ENCODE assay signal across 8 mouse cellular contexts in genomic region chr7:63939397-63939951, GRCm38 (mm10). TPM values are rescaled to one million over a fixed set of nuclear protein-coding genes. Genes with fewer than 3 reads are reported as not detected.
A peak's percentile ranks its signal among the peaks of the same experiment; 100 is the strongest.
DNase-seq lines count a peak whose midpoint lies in the region; ATAC-seq and TF ChIP-seq lines count a peak whose summit lies in the region.

No protein-coding gene starts in this region.

- peaks cover 5% of the 10 kb centered on the region; the same call in 1 of the 2 replicates for H3K36me3 ChIP-seq in E14TG2a.4 (ENCODE audit: insufficient read depth, low read length)
- H3K36me3 ChIP-seq in embryonic facial prominence, embryonic 12.5 days: no peaks in the 10 kb centered on the region
- H3K36me3 ChIP-seq in heart, embryonic 11.5 days (ENCODE audit: control insufficient read depth, insufficient read depth, low read length): no peaks in the 10 kb centered on the region
- H3K36me3 ChIP-seq in kidney, embryonic 14.5 days (ENCODE audit: control insufficient read depth, insufficient read depth, low read length): no peaks in the 10 kb centered on the region

- H3K27ac ChIP-seq in embryonic facial prominence, embryonic 12.5 days: peak overlapping the region; percentile 91
- H3K27ac ChIP-seq in heart, embryonic 11.5 days (ENCODE audit: low read depth, low read length): peak overlapping the region; percentile 97
- peak overlapping the region; percentile 90 for H3K27ac ChIP-seq in kidney, embryonic 14.5 days (ENCODE audit: low read depth, low read length)

- H3K9me3 ChIP-seq in E14TG2a.4 (ENCODE audit: low read length): no peaks in the 10 kb centered on the region
- no peaks in the 10 kb centered on the region for H3K9me3 ChIP-seq in embryonic facial prominence, embryonic 12.5 days
- H3K9me3 ChIP-seq in heart, embryonic 11.5 days (replicated peaks; ENCODE audit: control insufficient read depth, low read length): no peaks in the 10 kb centered on the region
- no peaks in the 10 kb centered on the region for H3K9me3 ChIP-seq in kidney, embryonic 14.5 days (ENCODE audit: control insufficient read depth, low read length)

- WGBS in embryonic facial prominence, embryonic 12.5 days: under 1% methylated on average over 36 of the region's 39 CpGs
- 1% methylated on average over 38 of the region's 39 CpGs for WGBS in heart, embryonic 11.5 days (ENCODE audit: insufficient replicate concordance)
- under 1% methylated on average over 35 of the region's 39 CpGs for WGBS in kidney, embryonic 14.5 days

- peak overlapping the region; percentile 94 for H3K4me2 ChIP-seq in embryonic facial prominence, embryonic 12.5 days (replicated peaks)
- peak overlapping the region; percentile 87 for H3K4me2 ChIP-seq in heart, embryonic 11.5 days
- peak overlapping the region; percentile 93 for H3K4me2 ChIP-seq in kidney, embryonic 14.5 days (replicated peaks; ENCODE audit: low read depth, low read length)

- no peak for TF ChIP-seq CTCF in E14TG2a.4 (conservative IDR thresholded peaks at IDR 0.05; ENCODE audit: low read length)

- peaks cover 54% of the 10 kb centered on the region for H3K4me1 ChIP-seq in E14TG2a.4 (replicated peaks; ENCODE audit: low read depth, low read length)
- H3K4me1 ChIP-seq in embryonic facial prominence, embryonic 12.5 days: peaks cover 19% of the 10 kb centered on the region; the same call in 1 of the 2 replicates
- peaks cover 20% of the 10 kb centered on the region for H3K4me1 ChIP-seq in heart, embryonic 11.5 days (ENCODE audit: control insufficient read depth, insufficient read depth, low read length)
- H3K4me1 ChIP-seq in kidney, embryonic 14.5 days (ENCODE audit: control insufficient read depth, insufficient read depth, low read length): 0 out of 2 replicates have a peak, but pooled peaks cover 11% of the 10 kb centered on the region

- peak overlapping the region; percentile 93 for H3K4me3 ChIP-seq in E14TG2a.4 (replicated peaks; ENCODE audit: low read length)
- peak overlapping the region; percentile 78 for H3K4me3 ChIP-seq in embryonic facial prominence, embryonic 12.5 days
- H3K4me3 ChIP-seq in heart, embryonic 11.5 days (ENCODE audit: low read depth, low read length): peak overlapping the region; percentile 76
- H3K4me3 ChIP-seq in kidney, embryonic 14.5 days (ENCODE audit: low read length): peak overlapping the region; percentile 75

- ATAC-seq in embryonic facial prominence, embryonic 12.5 days (ENCODE audit: insufficient number of reproducible peaks, insufficient read depth, low FRiP score, low TSS enrichment): peak; percentile 48
- ATAC-seq in heart, embryonic 11.5 days (replicated peaks; ENCODE audit: insufficient number of reproducible peaks, low FRiP score, low TSS enrichment): peak; percentile 49
- peak; percentile 36 for ATAC-seq in kidney, embryonic 14.5 days (ENCODE audit: low FRiP score, low TSS enrichment)

- H3K27me3 ChIP-seq in E14TG2a.4 (ENCODE audit: insufficient read depth, low read length): no peaks in the 10 kb centered on the region
- no peaks in the 10 kb centered on the region for H3K27me3 ChIP-seq in embryonic facial prominence, embryonic 12.5 days
- no peaks in the 10 kb centered on the region for H3K27me3 ChIP-seq in heart, embryonic 11.5 days (ENCODE audit: control insufficient read depth, insufficient read depth, low read length)
- H3K27me3 ChIP-seq in kidney, embryonic 14.5 days (ENCODE audit: control insufficient read depth, insufficient read depth, low read length): no peaks in the 10 kb centered on the region

- DNase-seq in adrenal gland, adult 18-20 months (ENCODE audit: low spot score in 2 of 2): peak; percentile 81 to 85
- peak; percentile 82 for DNase-seq in lung, postnatal 14 days
- peak; percentile 81 for DNase-seq in skeletal muscle tissue, adult 2 months (ENCODE audit: low read depth, low spot score)
- no peak for DNase-seq in layer of hippocampus, postnatal 14 days (ENCODE audit: low spot score in 2 of 2)

- peak overlapping the region; percentile 72 for H3K9ac ChIP-seq in embryonic facial prominence, embryonic 12.5 days
- H3K9ac ChIP-seq in heart, embryonic 11.5 days (ENCODE audit: low read depth, low read length): peak overlapping the region; percentile 80
- peak overlapping the region; percentile 71 for H3K9ac ChIP-seq in kidney, embryonic 14.5 days (ENCODE audit: low read depth, low read length)

RNA-seq across cellular contexts. Expression of gene Klf13, which starts 0.8 kb away (rescaled TPM):
- total RNA-seq in adrenal gland, adult 18-20 months (2021): 10 to 100 TPM; 52.5 to 58.4 TPM
- polyA plus RNA-seq in embryonic facial prominence, embryonic 12.5 days (2016; fragmentation: Nextera tagmentation; extraction: Ambion mirVana): 21.3 and 21.4 TPM in 2 replicates
- 16.3 and 18.8 TPM in 2 replicates for polyA plus RNA-seq in heart, embryonic 11.5 days (2014; fragmentation: Nextera tagmentation; extraction: Ambion mirVana)
- polyA plus RNA-seq in kidney, embryonic 14.5 days (2014; fragmentation: Nextera tagmentation; extraction: Ambion mirVana): 23.0 and 23.2 TPM in 2 replicates
- 100 to 1,000 TPM; 170 to 173 TPM for total RNA-seq in layer of hippocampus, postnatal 14 days (2021)

RNA-seq across cellular contexts. Expression of gene E030018B13Rik, which starts 22.8 kb away (rescaled TPM):
- not detected for total RNA-seq in adrenal gland, adult 18-20 months (2021)
- polyA plus RNA-seq in embryonic facial prominence, embryonic 12.5 days (2016; fragmentation: Nextera tagmentation; extraction: Ambion mirVana): not detected in 2 replicates
- polyA plus RNA-seq in heart, embryonic 11.5 days (2014; fragmentation: Nextera tagmentation; extraction: Ambion mirVana): not detected in 2 replicates
- 0.35 TPM in 1 of 2 replicates, not detected in the other for polyA plus RNA-seq in kidney, embryonic 14.5 days (2014; fragmentation: Nextera tagmentation; extraction: Ambion mirVana)
- total RNA-seq in layer of hippocampus, postnatal 14 days (2021): not detected

Comparison
In these comparisons a context has a peak if more than half of its experiments do, and no peak if none do; other contexts are left out.
1. DNase-seq: peak in adrenal gland, adult 18-20 months (2 of 2), lung, postnatal 14 days (single experiment) and skeletal muscle tissue, adult 2 months (single experiment); none in layer of hippocampus, postnatal 14 days (0 of 2).
2. Peak in every context shown above with its lines, with median percentiles within 50 percentile points of each other: H3K4me3 ChIP-seq, ATAC-seq, H3K27ac ChIP-seq, H3K4me2 ChIP-seq and H3K9ac ChIP-seq.